Mouse (Mus musculus) splenic B cell, adult 2 months (primary cell): Measurements from ENCODE around the gene Ehmt2.

Experiments used
- DNase-seq: peaks from one replicate; pipeline ENCODE4 v3.0.0-alpha.2; 2011; ENCODE audit warnings: low read depth, low spot score
- H3K27me3 ChIP-seq: 2 replicates; pipeline ENCODE4 v1.6.1; 2012; ENCODE audit warnings: mild to moderate bottlenecking, low read length, moderate library complexity, mixed read lengths; ENCODE audit not compliant: control insufficient read depth, poor library complexity, insufficient read depth, severe bottlenecking
- H3K36me3 ChIP-seq: 2 replicates; pipeline ENCODE4 v1.6.1; 2012; ENCODE audit warnings: mild to moderate bottlenecking, low read length, moderate library complexity, mixed read lengths; ENCODE audit not compliant: control insufficient read depth, poor library complexity, insufficient read depth, severe bottlenecking

The Ehmt2 gene

GRCm38 (mm10) chr17:34960702-34961493 is 62.6 kb downstream of the Ehmt2 start:
- no peaks in the 10 kb centered on the region for H3K36me3 ChIP-seq
- no peak for DNase-seq
- no peaks in the 10 kb centered on the region for H3K27me3 ChIP-seq

- H3K36me3 ChIP-seq = no peaks in the 10 kb centered on the region
- no peaks in the 10 kb centered on the region for H3K27me3 ChIP-seq
- peak; percentile 53 for DNase-seq
These were observed 63.9 kb downstream of the Ehmt2 start for GRCm38 (mm10) chr17:34962125-34962524.

- no peak for DNase-seq
- no peaks in the 10 kb centered on the region for H3K27me3 ChIP-seq
- H3K36me3 ChIP-seq = no peaks in the 10 kb centered on the region
These were observed 64.6 kb downstream of the Ehmt2 start for GRCm38 (mm10) chr17:34962841-34963240.
